Mouse (Mus musculus) cerebral cortex, adult 2 months (tissue): ENCODE measurements around the gene Itpr2.

Source experiments
- WGBS: fragments of 180-500 bp; shearing (Covaris S2); methylation state at CpG from one replicate; pipeline ENCODE4 v1.1.7; 2018; 5-methylcytosine and 5-hydroxymethylcytosine counted together

Itpr2 gene

DNA sequence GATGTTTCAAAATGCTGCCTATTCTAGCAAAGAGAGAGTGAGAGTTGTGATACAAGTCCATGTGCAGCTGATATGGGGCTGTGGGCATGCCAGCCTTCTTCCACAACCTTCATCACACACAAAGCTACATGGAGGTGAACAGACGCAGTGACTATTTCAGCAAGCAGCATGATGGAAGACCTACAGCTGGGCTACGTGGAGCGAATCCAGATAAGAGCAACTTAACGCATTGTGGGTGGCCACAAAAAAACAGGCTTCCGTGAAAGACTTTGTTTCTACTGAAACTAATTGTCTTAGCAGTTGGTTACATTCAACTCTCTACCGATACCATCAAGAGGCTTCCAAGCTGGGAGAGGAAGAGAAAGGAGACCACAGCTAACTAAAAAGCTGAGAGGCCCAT lies 81.3 kb downstream of the Itpr2 start:
- 70% methylated on average over 6 of the region's 6 CpGs for WGBS

DNA sequence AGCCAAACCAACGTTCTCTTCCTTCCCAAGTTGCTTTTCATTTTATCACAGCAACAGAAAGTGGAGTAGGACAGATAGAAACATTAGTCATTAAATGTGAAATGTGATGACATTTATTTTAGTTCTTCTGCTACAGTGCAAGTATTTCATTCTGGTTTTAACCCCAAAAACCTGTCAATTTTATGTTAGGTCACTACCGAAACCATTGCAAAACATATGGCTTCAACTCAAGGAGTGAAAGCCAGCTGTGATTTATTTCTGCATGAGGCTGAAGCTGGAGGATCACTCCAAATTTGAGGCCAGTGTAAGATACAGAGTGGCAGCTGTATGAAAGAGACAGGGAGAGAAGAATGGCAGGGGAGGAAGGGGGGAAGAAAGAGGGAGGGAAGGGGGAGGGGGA lies 85.6 kb downstream of the Itpr2 start:
- WGBS, result 78% methylated on average over 2 of the region's 2 CpGs

DNA sequence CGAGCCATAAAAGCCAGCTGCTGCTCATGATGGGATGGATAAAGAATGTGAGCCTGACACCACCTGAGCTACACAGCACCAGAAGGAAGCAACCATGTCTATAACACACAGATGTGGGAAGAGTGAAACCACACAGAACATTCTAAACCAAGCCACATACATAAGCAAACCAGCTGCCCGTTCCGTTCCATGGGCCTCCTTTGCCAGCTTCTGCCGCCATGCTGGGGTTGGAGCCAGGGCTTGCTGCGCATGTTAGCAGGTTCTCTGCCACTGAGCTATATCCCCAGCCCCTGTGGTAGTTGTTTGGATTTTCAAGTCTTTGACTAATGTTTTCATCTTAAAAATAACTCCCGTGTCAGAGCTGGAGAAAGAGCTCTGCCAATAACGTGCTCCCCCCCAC lies 87.9 kb downstream of the Itpr2 start:
- 66% methylated on average over 7 of the region's 7 CpGs for WGBS

DNA sequence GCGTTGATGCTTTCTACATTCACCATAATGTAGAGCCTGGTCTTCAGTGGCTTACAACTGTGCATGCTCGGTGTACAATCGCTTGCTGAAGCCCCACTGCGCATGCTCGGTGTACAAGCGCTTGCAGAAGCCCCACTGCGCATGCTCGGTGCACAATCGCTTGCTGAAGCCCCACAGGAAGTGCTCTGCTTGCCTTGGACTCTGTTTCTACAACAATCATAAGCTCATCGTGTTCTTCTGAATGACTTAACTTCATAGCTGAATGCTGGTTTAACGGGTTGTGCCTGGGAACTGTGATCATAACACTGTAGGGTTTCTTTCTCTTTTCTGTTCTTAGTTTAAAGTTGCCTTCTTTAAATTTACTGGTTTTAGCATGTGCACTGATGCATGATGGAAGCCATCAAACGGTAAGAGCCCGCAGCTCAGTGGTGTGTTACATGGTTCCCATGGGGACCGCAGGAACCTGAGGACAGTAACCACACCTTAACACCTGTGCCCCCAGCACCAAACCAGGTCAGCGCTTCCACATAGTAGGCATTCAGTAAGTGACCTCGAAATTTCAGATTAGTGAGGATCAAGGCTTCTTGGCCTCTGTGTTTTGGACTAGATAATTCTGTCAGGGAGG lies 90.5 kb downstream of the Itpr2 start:
- WGBS, result 88% methylated on average over 16 of the region's 16 CpGs

DNA sequence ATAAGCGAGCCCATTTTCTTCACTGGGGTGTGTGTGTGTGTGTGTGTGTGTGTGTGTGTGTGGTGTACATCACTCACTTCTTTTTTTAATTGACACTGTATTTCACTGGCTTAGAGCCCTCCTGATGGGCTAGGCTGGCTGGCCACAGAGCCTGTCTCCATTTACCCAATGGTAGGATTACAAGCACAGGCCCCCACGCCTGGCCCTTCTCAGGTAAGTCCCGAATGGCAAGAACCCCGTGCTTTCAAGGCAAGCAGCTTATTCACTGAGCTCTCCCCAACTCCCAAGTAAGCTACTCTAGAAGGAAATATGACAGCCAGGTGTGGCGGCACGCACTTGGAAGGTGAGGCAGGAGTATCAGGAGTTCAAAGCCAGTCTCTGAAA lies 91.6 kb downstream of the Itpr2 start:
- 66% methylated on average over 6 of the region's 6 CpGs for WGBS

DNA sequence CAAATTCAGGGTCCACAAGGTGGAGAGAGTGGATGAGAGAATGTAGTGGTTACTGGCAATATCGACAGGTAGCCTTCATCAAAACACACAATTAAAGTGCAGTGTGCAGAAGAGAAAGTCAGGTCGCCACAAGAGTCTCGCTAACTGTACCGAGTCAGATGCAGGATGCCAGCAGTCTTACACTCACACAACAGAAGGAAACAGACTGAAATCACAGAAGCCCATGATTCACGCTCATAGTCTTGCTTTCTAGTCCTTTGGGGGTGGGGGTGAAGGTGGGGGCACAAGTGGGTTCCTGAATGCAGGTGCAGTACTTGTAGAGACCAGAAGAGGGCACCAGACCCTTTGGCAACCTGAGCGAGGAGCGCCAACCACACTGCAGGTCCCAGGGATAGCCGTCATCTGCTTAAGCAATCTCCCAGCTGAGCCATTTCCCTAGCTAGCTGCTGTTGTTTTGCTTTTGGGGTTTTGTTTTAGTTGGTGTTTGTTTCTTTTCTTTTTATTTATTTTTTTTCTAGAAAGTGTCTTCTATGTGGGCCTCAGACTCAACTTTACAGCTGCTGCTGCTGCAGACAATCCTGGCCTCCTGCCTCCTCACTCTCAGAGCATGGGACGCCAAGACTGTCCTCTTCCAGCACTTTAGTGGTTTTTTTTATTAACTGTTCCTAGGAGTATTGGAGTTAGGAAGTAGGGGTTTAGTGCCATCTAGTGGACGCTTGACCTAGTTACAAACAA lies 92.2 kb downstream of the Itpr2 start:
- 14% methylated on average over 10 of the region's 10 CpGs for WGBS

DNA sequence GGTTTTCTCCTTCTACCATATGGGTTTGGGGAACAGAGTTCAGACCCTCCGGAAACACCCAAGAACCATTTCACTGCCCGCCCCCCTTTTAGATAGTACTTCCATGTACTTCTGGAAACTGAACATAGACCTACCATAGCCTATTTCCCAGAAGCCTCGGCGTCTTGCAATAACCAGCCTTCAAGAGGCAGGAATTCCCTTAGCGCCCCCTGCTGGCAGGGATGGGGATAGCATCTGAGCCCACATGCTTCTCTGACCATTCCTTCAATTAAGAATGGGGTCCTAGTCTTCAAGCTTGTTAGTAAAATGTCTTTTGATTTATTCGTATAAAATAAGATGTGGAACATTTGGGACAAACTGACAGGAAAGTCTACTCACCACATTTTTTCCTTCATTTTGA lies 96.6 kb downstream of the Itpr2 start:
- WGBS, result 57% methylated on average over 6 of the region's 6 CpGs

DNA sequence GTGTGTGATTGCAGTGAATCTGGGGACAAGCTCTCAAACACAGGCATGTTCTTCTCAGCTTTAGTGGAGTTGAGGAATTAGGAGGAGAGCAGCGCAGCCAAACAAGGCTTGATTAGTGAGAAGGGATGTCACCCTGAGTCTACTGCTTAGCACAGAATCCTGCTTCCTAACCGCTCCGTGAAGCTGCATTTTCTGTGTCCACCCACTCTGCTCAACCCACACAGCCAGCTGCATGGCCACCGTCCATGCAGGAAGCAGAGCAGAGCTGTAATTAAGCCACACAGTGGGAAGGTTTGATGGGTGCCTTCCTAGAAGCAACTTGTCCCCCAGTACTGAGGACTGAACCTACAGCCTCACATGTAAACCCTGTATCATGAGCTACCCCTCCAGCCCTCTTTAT lies 97.1 kb downstream of the Itpr2 start:
- 32% methylated on average over 4 of the region's 4 CpGs for WGBS

DNA sequence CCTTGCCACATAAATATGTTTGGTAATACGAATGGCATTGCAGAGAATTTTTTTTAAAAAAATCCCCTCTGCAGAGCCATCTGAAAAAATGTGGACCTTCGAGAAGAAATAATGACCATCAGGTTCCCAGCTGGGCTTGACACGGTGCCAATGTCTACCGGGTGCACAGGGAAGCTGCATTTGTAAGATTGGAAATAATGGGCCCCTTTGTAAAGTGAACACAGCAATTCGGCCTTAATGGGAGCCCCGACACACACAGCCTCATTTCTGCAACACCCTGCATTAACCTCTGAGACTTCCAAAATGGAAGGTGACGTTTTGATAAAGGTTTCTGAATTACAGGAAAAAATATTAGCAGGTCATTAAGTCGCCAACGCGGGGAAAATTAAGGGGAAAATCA lies 97.9 kb downstream of the Itpr2 start:
- 56% methylated on average over 10 of the region's 10 CpGs for WGBS

DNA sequence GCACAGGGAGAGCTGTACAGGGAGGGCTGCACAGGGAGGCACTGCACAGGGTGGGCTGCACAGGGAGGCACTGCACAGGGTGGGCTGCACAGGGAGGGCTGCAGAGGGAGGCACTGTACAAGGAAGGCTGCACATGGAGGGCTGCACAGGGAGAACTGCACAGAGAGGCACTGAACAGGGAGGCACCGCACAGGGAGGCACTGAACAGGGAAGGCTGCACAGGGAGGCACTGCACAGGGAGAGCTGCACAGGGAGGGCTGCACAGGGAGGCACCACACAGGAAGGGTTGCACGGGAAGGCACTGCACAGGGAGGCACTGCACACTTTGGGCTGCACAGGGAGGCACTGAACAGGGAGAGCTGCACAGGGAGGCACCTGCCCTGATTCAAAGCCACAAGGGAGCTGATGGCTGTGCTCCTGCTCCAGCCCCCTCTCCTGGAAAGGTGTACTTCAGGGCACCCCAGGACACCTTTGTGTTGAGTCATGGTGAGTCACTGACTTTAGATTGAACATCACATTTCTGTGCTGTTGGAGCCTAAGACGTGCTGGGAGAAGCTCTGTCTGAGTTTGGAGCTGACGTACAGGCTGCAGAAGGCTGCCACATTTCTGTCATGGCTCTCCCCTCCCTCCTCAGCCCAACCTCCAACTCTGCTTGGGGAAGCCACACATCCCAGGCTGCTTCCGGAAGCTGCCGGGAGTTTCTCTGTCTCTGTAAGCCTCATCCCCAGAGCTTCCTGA lies 98.9 kb downstream of the Itpr2 start:
- 38% methylated on average over 6 of the region's 6 CpGs for WGBS

DNA sequence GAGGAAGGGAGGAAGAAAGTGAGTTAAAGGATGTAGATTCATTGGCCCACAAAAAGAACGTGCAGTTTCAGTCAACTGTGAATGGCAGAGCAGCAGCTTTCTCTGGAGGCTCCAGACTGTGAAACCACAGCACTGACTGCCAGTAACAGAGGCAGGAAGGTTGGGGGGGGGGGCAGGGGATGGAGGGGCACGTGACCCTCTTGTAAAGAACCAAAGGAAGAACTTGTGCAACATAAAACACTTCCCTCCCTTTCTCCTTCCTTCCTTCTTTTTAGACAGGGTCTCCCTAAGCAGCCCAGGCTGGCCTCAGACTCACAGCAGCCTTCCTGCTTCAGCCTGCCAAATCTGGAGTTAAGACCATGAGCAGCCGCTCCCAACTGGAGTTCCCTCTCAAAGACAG lies 104.2 kb downstream of the Itpr2 start:
- WGBS, result 69% methylated on average over 3 of the region's 3 CpGs

DNA sequence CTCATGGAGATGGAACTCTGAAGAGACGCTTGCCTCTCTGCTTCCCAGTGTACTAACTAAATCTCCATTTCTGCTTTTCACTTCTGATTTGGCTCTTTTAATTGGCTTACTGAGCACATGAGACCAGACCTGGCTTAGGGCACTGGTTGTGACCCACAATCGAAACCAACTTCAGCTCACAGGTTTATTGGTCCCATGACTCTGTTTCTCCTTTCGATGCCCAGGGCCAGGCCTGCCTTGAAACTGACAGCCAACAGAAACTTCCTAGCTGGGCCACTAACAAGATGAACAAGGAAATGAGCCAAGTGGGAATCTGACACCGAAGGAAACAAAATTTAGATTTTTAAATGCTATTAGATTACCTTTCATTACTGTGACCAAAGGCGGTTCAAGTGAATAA lies 105.8 kb downstream of the Itpr2 start:
- 87% methylated on average over 5 of the region's 5 CpGs for WGBS

DNA sequence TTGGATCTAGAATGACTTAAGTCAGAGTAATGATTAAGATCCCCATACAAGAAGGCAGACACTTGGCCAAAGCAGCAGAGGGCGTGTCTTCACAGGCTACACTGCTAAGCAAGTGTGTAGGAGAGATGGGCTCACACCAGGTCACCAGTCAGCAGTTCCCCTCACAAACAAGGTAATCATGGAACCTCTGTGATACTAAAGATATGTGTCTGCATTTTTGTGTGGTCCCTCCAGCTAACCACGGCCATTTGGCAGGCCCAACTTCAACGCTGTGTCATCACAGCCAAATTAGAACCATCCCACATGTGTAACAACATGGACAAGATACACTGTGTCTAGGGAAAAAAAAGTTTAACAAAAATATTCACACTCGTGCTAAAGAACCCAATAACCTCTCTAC lies 106.4 kb downstream of the Itpr2 start:
- WGBS, result 83% methylated on average over 4 of the region's 4 CpGs

DNA sequence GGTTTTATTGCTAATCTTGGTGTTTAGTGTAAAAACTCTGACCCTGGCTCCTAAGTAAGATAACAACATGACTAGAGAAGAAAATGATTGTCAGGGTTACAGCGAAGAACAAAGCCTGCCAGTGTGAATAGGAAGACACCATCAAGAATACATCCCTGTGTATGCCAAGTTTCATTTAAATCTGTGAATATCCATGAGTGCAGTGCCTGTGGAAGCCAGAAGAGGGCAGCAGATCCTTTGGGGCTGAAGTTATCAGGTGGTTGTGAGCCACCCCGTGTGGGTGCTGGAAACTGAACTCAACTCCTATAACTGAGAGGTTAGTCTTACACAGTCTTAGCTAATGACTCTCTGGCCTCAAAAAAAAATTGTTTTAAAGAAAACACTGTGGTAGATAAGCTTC lies 109.8 kb downstream of the Itpr2 start:
- 92% methylated on average over 2 of the region's 2 CpGs for WGBS

DNA sequence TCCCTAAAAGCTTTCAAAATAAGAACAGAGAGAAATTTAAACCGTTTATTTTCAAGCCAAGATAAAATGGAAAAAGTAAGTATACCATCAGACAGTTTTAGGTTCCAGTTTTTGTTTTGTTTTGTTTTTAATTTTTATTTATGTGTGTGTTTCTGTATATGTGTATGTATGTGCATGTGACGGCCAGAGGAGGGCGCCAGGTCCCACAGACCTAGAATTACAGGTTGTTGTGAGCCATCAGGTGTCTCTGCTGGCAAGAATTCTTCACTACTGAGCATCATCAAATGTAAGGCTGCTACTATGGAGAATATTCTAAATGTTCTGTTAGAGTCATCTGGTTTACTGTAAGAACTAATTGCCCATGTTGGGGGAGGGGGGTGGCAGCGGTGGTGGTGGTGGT lies 111.9 kb downstream of the Itpr2 start:
- 92% methylated on average over 4 of the region's 4 CpGs for WGBS

DNA sequence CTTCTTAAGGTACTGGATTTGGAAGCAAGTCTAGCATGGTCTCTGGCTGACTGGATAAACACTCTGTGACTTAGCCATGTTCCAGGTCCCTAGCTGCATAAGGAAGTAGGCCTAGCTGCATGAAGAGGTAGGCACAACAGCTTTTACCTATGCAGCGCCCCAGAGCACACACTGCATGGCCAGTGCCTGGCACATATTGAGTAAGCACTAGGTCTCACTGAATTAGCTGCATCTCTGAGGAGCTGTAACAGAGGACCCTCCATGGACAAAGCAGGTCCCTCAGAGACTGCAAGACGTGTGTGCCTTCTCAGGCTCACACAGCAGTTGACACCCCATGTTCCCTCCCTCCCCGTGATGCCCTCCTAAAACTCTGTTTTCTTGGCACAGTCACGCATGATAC lies 114.0 kb downstream of the Itpr2 start:
- 83% methylated on average over 4 of the region's 4 CpGs for WGBS

DNA sequence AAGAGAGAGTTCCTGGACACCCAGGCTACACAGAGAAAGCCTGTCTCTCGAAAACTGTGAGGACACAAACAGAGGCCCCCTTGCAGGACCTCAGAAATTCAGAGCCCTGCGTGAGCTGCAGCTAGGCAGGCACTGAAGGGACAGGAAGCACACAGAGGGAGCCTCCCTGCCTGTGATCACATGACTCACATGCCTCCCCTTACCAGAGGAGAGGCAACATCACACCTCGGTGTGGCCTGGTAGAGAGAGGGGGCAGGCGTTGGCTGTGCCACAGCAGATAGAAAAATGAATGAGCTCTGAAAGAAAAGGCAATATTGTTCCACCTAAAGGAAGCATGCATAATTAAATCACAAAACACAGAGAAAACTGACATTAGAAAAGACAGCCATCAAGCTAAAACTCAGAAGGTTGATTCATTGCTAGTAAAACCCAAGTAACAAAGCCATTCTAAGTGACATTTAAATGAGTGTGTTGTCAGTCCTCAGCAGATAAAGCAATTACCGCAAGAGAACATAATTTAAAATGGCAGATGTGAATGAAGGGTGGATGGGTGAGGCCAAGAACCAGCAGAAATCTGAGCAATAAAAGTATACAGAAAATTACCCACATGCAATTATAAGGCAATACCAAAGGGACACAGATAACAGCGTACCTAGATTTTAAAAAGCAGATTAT lies 114.8 kb downstream of the Itpr2 start:
- 66% methylated on average over 6 of the region's 6 CpGs for WGBS

DNA sequence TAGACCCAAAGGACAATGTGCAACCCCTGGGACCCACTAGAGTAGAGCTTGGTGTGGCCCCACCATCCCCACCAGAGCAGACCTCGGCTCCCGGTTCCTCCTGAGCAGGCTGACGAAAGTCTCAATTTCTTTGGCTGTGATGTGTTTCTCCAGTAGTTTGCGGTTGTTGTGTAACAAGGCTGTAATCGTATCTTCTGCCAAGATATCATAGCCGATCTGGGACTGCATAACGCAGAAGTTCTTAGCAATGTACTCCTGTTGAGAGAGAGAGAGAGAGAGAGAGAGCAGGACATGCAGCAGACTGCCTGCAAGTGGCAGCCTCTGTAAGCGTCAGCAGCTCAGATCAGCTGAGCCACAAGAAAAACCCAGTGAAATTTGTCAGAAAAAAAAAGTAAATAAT lies 122.8 kb downstream of the Itpr2 start:
- WGBS, result 67% methylated on average over 8 of the region's 8 CpGs

DNA sequence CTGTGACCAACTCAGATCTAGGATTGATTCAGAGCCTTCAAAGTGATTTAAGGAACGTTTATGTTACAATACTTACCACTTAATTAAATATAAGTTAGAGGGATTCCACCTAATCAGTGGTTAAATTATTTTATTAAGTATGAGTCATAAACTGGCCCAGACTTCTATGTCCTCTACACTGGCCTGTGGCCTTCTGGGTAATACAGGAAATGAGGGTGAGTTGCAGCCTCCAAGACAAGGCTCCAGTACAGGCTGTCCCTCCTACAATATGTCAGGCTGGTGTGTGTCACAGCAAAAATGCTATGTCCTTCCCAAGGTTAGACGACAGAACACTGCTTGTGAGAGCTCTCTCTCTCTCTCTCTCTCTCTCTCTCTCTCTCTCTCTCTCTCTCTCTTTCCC lies 130.5 kb downstream of the Itpr2 start:
- 81% methylated on average over 2 of the region's 2 CpGs for WGBS

DNA sequence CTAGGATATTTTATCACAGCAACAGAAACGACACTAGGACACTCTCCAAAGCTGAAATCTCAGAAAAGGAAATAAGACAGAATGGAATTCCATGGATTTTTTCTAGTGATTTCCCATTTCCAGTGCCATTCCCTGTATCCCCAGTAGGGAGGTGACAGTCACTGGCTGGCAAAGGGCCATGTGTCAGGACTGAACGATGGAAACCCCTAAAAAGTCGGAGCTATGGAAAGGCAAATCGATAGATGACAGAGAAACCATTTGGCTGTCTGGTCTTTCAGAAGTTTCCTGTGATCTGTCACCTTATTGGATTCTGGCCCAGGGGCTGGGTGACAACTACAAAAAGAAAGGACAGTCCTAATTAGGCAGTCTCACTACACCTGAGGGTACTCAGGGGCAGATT lies 135.8 kb downstream of the Itpr2 start:
- WGBS, result 83% methylated on average over 4 of the region's 4 CpGs

DNA sequence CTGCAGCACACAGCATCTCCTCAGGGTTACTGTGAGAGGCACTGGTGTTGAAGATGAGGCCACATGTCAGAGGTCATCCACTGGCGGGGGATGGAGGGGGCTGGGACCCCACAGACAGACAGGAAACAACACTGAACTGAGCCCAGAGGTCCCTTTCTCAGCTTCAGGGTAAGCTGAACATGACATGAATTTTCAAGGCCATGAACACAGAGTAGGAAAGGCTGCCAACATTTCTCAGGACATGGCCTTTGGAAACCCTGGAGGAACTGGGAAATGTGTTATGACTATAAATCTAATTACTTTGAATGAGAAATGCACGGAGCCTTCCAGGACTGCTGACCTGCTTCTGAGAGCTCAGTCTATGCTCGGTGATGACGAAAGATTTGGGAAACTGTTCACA lies 144.1 kb downstream of the Itpr2 start:
- 64% methylated on average over 4 of the region's 4 CpGs for WGBS

DNA sequence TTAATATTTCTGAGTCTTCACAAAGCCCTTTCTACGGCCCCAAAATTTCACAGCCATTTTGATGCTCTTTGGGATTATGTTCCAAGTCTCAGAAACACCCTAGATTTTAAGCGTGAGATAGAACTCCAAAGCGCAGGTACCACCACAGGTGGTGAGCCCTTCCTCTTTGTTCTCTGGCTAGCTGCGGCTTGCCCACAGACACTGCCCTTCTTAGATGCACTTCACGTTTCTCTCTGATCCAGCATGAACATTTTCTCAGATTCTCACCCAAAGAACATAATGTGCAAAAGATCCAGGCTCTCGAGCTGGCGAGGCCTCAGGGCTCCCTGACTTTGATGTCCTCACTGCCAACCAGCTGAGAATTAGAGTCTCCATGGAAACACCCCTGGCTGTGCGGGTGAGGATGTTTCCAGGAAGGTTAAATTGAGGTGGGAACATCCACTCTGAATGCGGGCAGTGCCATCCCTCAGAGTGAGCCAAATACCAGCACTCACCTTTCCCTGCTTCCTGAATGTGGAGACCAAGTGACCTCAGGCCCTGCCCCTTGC lies 149.7 kb downstream of the Itpr2 start:
- WGBS, result 72% methylated on average over 9 of the region's 9 CpGs
